Mouse (Mus musculus) left cerebral cortex, postnatal 36 days (tissue): ENCODE data around the gene Lce1a1. TPM values are rescaled to one million over a fixed set of nuclear protein-coding genes. Genes with fewer than 3 reads are reported as not detected.
"Not testable (repeated sequence)": the region's sequence is repeated elsewhere in the genome, so short reads cannot be mapped to it uniquely, and the experiment has no call there.

Experiments used
- DNase-seq, 2 experiments: peaks; one replicate each; pipeline ENCODE4 v3.0.0; 2021 to 2022; ENCODE audit warnings: low spot score in 2 of 2, mixed read lengths in 1 of 2
- intact Hi-C: fragments of 180-260 bp; cut with DNase I; formaldehyde crosslinking; loops from one replicate; pipeline ENCODE4 v1.15.1; 2025
- total RNA-seq, 2 experiments: library from RNA; stranded (reverse); gene quantifications; 2 replicates each; pipeline ENCODE4 v1.2.3; 2021

The Lce1a1 gene
- not detected for total RNA-seq

- DNase-seq, result no peak
- intact Hi-C loops, result no loop called here
Observed at GRCm38 (mm10) chr3:92648207-92648606, at the start of gene Lce1a1. Gene Lce1a1, minus strand, starts transcription at chr3:92648307.

- DNase-seq, result no peak
- intact Hi-C loops, result no loop called here
Observed at GRCm38 (mm10) chr3:92694613-92695012, 46.5 kb upstream of the Lce1a1 start.

DNA sequence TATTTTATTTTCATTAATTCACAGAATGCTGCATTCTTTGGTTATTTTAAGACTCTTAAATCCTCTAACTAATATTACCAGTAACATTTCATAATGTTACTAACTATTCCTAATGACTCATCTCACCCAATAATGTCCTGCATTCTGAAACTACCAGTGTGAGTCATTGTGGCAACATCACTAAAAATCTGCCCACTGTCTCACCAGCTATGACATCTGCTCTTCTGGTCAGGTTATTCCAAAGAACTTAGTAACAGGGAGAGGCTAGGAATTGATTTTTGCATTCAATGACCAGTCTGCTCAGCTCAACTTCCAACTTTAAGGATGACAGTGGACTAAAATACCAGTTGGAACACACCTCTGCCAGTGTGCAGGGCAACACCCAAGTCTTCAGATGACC lies 43.6 kb upstream of the Lce1a1 start:
- intact Hi-C loops, result no loop called here
- no peak for DNase-seq

DNA sequence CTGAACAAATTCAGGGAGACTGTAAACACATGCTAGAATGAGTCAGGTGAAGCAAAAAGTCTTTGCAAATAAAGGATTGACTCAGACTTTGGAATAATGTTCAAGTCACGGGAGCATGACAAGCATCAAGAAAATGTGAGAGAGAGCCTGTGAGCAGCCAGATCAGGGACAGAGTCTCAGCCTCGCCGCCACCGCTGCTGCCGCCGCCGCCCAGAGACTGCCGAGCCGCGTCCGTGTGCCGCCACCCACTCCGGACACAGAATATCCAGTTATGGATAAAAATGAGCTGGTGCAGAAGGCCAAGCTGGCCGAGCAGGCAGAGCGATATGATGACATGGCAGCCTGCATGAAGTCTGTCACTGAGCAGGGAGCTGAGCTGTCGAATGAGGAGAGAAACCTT lies 41.0 kb upstream of the Lce1a1 start:
- DNase-seq, intact Hi-C loops: not testable (repeated sequence)

DNA sequence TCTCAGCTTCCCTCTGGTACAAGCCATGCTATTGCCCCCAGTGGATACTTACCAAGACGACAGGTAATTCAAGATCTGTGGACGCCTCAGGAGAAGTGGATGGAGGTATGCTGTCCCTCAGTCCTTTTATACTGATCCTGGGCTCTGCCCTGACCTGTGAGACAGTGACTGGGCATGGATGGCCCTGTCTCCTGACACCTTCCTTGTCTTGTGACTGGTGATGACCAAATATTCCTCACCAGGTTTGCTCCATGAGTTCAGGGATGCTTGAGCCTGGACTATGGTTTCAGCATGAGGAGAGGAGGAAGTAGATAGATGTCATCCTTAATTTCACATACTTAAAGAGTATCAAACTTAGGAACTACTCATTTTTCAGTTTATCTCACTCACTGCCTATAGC lies 39.0 kb upstream of the Lce1a1 start, which contains the start of gene Lce1d:
Gene Lce1d, minus strand, starts transcription at position 101 of the 400 bp plus-strand sequence.
- no peak for DNase-seq
- intact Hi-C loops, result no loop called here

- intact Hi-C loops, result no loop called here
- DNase-seq, result no peak
Observed at GRCm38 (mm10) chr3:92678947-92679346, 30.8 kb upstream of the Lce1a1 start, which contains the start of gene Lce1c. Gene Lce1c, plus strand, starts transcription at chr3:92679247.

GRCm38 (mm10) chr3:92670215-92670614 lies 22.1 kb upstream of the Lce1a1 start, which contains the start of gene Lce1a2:
Gene Lce1a2, minus strand, starts transcription at chr3:92670315.
- intact Hi-C loops, result no loop called here
- no peak for DNase-seq

DNA sequence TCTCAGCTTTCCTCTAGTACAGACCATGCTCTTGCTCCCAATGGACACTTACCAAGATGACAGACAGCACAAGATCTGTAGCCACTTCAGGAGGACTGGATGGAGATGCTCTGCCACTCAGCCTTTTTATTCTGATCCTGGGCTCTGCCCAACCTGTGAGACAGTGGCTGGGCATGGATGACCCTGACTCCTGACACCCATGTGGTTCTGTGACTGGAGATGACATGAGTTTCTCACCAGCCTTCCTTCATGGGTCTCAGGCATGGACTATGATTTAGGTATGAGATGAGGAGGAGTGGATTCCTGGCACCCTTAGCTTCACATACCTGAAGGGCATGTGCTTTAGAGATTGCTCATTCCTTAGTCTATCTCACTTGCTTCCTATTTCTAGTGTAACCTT lies 8.7 kb upstream of the Lce1a1 start, which contains the start of gene Lce1b:
Gene Lce1b, minus strand, starts transcription at position 101 of the 400 bp plus-strand sequence.
- intact Hi-C loops, result no loop called here
- DNase-seq, result no peak

DNA sequence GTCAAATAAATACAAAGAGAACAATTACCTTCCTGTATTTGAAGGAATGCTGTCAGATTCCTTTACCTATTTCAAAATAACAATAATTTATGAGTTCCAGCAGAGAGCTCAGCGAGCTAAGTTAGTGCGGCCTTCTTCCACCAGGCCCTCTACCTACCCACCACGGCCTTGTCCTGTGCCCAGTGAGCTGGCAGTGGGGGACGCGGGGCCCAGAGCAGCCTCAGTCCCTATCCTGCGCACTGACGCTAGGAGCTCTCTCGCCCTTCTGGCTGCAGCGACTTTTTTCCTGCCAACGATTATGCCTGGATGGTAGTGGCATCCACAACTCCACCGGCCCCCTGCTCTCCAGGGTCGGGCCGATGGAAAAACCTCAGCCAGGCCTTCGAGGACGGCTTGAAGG lies 8.3 kb downstream of the Lce1a1 start:
- no peak for DNase-seq
- intact Hi-C loops, result no loop called here

GRCm38 (mm10) chr3:92638653-92638991 lies 9.5 kb downstream of the Lce1a1 start:
- no peak for DNase-seq
- intact Hi-C loops, result no loop called here

DNA sequence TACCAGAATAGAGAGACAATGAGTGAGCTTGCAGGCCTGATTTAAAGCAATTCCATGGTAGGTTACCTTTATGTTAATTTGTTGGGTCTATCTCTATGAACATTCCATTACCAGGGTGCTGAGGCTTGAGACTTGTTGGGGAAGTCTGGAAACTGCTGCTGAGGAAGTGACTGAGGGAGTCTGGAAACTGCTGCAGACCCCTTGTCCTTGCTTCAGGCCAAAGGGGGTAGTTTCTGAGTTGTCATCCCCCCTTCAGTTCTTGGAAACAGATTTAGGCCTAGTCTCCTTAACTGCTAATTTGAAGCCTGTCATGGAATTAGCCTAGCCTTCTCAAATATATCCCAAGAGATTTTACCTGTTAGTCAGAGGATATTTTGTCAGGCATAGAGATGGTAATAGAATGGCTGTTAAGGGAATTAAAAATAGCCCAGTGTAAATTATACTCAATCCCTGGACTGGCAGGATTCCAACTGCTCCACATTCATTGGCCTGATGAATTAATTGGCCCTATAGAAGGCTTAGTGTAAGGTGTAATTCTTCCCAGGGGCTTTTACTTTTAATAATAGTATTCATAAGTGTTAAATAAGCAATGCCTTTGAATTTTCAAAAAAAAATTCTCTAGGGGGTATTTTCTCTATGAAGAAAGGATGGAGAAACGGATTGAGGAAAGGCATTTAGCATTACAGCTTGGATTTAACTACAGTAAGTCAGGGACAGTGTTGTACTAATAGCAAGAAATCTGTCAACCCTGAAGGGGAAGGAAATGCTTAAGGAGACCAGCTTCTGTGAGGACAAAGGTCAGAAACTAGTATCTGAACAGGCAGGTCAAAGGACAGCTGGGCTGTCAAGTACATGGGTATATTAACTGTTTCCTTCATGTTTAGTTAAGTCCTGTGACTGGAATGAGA lies 10.1 kb downstream of the Lce1a1 start:
- DNase-seq, result no peak
- intact Hi-C loops, result no loop called here

GRCm38 (mm10) chr3:92621560-92621959 lies 26.5 kb downstream of the Lce1a1 start, which contains the start of gene Lce6a:
Gene Lce6a, minus strand, starts transcription at chr3:92621660.
- DNase-seq, result no peak
- intact Hi-C loops, result no loop called here

DNA sequence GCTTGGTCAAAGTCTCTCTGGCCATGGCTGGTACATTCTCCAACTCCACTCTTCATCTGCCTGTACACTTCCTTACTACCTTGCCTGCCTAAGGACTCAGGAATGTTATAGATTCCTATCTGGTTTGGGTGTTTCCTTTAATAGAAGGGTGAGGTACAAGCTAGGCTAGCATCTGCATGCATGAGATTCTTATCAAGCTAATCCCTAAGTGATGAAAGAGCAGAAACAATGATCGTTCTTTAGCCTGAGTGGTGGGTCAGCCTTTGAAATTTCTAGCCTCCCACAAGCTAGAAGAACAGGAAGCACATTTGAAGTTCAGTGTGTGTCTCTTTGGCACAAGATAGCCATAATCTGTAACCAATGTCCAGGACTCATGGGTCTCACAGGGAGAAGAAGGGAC lies 38.3 kb downstream of the Lce1a1 start:
- no peak for DNase-seq
- intact Hi-C loops, result loop anchor here (10.0 kb wide), 1 partner anchor 215 kb away; no protein-coding TSS in a partner anchor

DNA sequence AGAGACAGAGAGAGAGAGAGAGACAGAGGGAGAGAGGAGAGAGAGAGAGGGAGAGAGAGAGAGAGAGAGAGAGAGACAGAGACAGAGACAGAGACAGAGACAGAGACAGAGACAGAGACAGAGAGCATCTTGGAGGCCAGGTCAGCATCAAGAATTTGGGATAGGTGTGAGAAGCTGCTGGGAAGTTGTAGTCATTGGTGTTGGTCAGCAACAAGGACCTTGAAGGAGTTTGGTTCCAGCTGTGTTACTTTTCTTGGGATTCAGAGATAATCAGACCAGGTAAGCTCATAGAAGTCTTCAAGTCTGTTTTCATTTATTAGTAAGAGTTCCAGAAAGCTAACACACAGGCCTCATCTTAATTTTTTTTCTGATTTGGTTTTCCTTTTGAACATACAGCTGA lies 40.7 kb downstream of the Lce1a1 start, which contains the start of gene 2210017I01Rik:
Gene 2210017I01Rik, minus strand, starts transcription at position 101 of the 400 bp plus-strand sequence.
- intact Hi-C loops, result loop anchor here (10.0 kb wide), 1 partner anchor 213 kb away; no protein-coding TSS in a partner anchor
- no peak for DNase-seq

- intact Hi-C loops, result loop anchor here (10.0 kb wide), 1 partner anchor 207 kb away; no protein-coding TSS in a partner anchor
- no peak for DNase-seq
Observed at GRCm38 (mm10) chr3:92602169-92602568, 45.9 kb downstream of the Lce1a1 start.

GRCm38 (mm10) chr3:92600456-92600855 lies 47.7 kb downstream of the Lce1a1 start:
- no peak for DNase-seq
- intact Hi-C loops, result loop anchor here (10.0 kb wide), 1 partner anchor 206 kb away; no protein-coding TSS in a partner anchor

DNA sequence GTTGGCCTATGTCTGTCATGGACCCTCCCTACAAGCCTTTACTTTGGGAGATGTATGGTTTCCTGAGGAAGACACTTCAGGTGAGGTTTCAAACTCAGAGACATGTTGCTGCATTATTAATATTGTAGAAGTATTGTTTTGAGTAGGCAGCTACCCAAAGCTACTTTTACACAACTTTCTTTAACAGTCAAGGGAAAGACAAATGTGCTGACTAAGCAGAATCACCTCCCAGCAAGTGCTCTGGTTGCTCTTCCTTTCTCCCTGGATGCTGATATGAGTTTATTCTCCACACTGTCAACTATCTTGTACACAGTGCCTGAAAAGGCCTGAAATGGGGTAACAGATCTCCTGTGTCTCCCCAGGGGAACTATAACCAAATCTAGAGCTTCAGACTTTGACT lies 48.1 kb downstream of the Lce1a1 start:
- intact Hi-C loops, result loop anchor here (10.0 kb wide), 1 partner anchor 205 kb away; no protein-coding TSS in a partner anchor
- no peak for DNase-seq

DNA sequence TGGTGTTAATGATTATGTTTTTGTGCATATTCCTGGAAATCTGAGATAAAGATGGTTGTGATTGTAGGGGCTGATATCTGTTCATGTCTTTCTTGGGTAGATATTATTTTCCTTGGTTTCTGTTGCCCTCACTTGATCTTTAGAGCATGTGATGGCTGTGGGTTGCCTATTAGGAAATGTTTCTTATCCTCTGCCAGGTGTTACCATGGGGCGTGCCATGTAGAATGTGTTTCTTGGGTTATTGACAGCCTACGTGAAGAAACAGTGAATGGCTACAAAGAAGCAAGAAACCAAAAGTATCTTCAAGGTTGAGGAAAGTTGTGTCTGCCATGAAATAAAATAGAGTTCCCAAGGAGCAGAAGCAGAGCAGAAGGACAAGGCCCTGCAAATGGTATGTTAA lies 49.7 kb downstream of the Lce1a1 start:
- DNase-seq, result no peak

More for the DNA sequence above, 49.7 kb downstream of the Lce1a1 start:
- intact Hi-C loops, result no loop called here
